ENCODE assay signal across 17 mouse cellular contexts in the genomic region with DNA sequence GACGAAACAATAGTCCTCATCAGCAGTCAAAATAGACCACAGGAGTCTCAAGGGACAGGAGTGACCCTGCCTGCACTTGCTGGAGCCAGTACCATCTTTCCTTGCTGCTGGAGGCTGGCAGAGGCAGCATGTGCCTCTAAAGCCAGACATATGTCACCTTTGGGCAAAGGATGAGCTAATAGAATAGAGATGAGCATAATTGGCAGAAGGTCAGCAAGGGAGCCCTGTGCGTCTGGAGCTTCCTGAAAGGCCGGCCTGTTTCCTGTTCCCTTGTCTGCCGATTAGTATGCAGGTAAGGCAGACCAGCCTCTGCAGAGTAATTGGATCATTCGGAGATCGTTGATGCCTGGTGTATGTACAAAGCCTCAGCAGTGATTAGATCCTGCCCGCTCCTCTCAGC.
A peak's percentile ranks its signal among the peaks of the same experiment; 100 is the strongest.
DNase-seq lines count a peak whose midpoint lies in the region; ATAC-seq and TF ChIP-seq lines count a peak whose summit lies in the region.
"Had no signal": no experiment of that assay in that cellular context is flagged by ENCODE, and none has a peak within 500 bp of the region (broad histone marks: within the 10 kb centered on the region; RNA-seq: fewer than 3 reads in every experiment).

No protein-coding gene starts in this region.

- H3K4me3 ChIP-seq in midbrain, postnatal 0 days (ENCODE audit: low read depth, low read length), result no peak overlapping the region
- H3K4me3 ChIP-seq: limb, embryonic 10.5 days; liver, embryonic 13.5 days; neural tube, embryonic 12.5 days had no signal

- no peak overlapping the region for H3K9ac ChIP-seq in midbrain, postnatal 0 days (replicated peaks; ENCODE audit: low read length, poor library complexity, severe bottlenecking)
- H3K9ac ChIP-seq: liver, embryonic 13.5 days; neural tube, embryonic 12.5 days had no signal

- no peaks in the 10 kb centered on the region for H3K36me3 ChIP-seq in midbrain, postnatal 0 days (ENCODE audit: insufficient read depth, low read length)
- H3K36me3 ChIP-seq: limb, embryonic 10.5 days; liver, embryonic 13.5 days; neural tube, embryonic 12.5 days had no signal

- peak overlapping the region; percentile 26 for H3K27ac ChIP-seq in midbrain, postnatal 0 days (ENCODE audit: low read depth, low read length)
- H3K27ac ChIP-seq: limb, embryonic 10.5 days; liver, embryonic 13.5 days; neural tube, embryonic 12.5 days; stomach, postnatal 0 days had no signal

- no peaks in the 10 kb centered on the region for H3K9me3 ChIP-seq in midbrain, postnatal 0 days (ENCODE audit: low read length)
- H3K9me3 ChIP-seq: limb, embryonic 10.5 days; liver, embryonic 13.5 days; neural tube, embryonic 12.5 days had no signal

- WGBS in midbrain, postnatal 0 days, result 22% methylated on average over 7 of the region's 7 CpGs

- peak; percentile 25 for DNase-seq in left cerebral cortex, postnatal 4 days
- no peak for DNase-seq in left cerebral cortex, postnatal 36 days (ENCODE audit: low spot score in 2 of 2)
- DNase-seq in cerebellum, adult 18-20 months, result peak; percentile 74 to 84
- DNase-seq in cerebellum, postnatal 36 days, result peak; percentile 74 to 76
- DNase-seq in midbrain, postnatal 0 days (ENCODE audit: low spot score), result peak; percentile 64
- DNase-seq in gastrocnemius, adult 8-10 months (ENCODE audit: low spot score in 2 of 2), result no peak
- no peak for DNase-seq in urinary bladder, postnatal 4 days (ENCODE audit: low spot score in 2 of 2)
- no peak for DNase-seq in layer of hippocampus, adult 11-12 months (ENCODE audit: low spot score)
- DNase-seq: kidney, adult 18-20 months; kidney, postnatal 4 days; liver, embryonic 13.5 days; spleen, adult 18-20 months; thymus, postnatal 4 days had no signal

- H3K27me3 ChIP-seq in midbrain, postnatal 0 days (ENCODE audit: insufficient read depth, low read length), result no peaks in the 10 kb centered on the region
- H3K27me3 ChIP-seq: liver, embryonic 13.5 days; neural tube, embryonic 12.5 days had no signal

- intact Hi-C loops in left cerebral cortex, postnatal 4 days (cut with DNase I), result no loop called here
- intact Hi-C loops in left cerebral cortex, postnatal 36 days (cut with DNase I), result no loop called here

- no peak for TF ChIP-seq CTCF in midbrain, postnatal 0 days (IDR thresholded peaks at IDR 0.05)

- H3K4me2 ChIP-seq in midbrain, postnatal 0 days (ENCODE audit: low read depth, low read length, poor library complexity, severe bottlenecking), result no peak overlapping the region
- H3K4me2 ChIP-seq: liver, embryonic 13.5 days; neural tube, embryonic 12.5 days had no signal

- 0 out of 2 replicates have a peak, but pooled peaks cover 4% of the 10 kb centered on the region for H3K4me1 ChIP-seq in midbrain, postnatal 0 days (ENCODE audit: insufficient read depth, low read length)
- H3K4me1 ChIP-seq: limb, embryonic 10.5 days; liver, embryonic 13.5 days; neural tube, embryonic 12.5 days had no signal

- ATAC-seq in midbrain, postnatal 0 days (ENCODE audit: low FRiP score), result no peak; the same call in 1 of the 2 replicates
- ATAC-seq: lung, postnatal 0 days had no signal

Comparison
In these comparisons a context has a peak if more than half of its experiments do, and no peak if none do; other contexts are left out.
1. DNase-seq: peak in left cerebral cortex, postnatal 4 days (single experiment), cerebellum, adult 18-20 months (2 of 2), cerebellum, postnatal 36 days (2 of 2) and midbrain, postnatal 0 days (single experiment); none in left cerebral cortex, postnatal 36 days (0 of 2), gastrocnemius, adult 8-10 months (0 of 2), urinary bladder, postnatal 4 days (0 of 2) and layer of hippocampus, adult 11-12 months (single experiment).